Mouse (Mus musculus): ENCODE measurements at regions not wholly inside any gene's neighbourhood (a gene's known extent, or its start where the extent isn't known, plus 50 kb on each side); places are given as distances from the start of the nearest gene placed in this dataset.

- no peak for DNase-seq
Measured at GRCm38 (mm10) chr12:106128944-106129724, 119.1 kb downstream of the Vrk1 start.

- DNase-seq: no peak
Measured at GRCm38 (mm10) chr12:106130071-106130676, 120.1 kb downstream of the Vrk1 start.

DNA sequence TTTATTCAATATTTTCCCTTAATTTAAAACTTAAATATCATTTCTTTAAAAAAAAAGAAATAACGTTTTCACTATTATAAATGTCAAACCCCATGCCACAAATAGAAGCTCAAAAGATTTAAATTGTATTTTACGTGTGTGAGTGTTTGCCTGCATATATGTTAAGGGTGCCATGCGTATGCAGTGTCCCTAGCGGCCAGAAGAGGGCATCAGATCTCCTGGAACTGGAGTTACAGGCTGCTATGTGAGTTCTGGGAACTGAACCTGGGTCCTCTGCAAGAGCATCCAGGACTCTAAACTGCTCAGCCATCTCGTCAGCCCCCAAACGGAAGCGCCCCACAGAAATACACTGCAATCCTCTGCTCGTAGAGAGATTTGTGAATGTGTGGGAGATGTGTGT is 122.7 kb downstream of the Vrk1 start:
- DNase-seq: no peak

- no peak for DNase-seq
Measured at GRCm38 (mm10) chr12:106138466-106138865, 128.4 kb downstream of the Vrk1 start.

DNA sequence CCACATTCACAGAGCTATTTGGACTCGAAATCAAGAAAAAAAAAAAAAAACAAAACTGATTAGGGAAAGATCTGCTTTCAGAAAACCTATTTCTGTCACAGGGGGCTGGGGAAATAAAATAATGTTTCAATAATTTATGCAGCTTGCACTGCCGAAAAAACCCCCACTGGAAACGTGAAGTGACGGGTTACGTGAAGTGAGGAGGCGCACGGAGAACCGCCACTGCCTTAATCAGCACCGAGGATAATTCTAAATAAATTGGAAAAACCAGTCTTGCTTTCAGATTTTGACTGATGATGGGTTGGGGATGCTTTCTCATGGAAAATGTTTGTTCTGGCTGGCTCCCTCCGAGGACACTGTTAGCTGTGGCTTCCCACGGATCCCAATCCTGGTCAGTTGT is 129.5 kb downstream of the Vrk1 start:
- DNase-seq: no peak

- no peak for DNase-seq
Measured at GRCm38 (mm10) chr12:106139927-106140326, 129.9 kb downstream of the Vrk1 start.

GRCm38 (mm10) chr12:106140671-106141070 is 130.6 kb downstream of the Vrk1 start:
- DNase-seq: no peak

- DNase-seq: no peak
Measured at GRCm38 (mm10) chr12:106143548-106143947, 133.5 kb downstream of the Vrk1 start.

DNA sequence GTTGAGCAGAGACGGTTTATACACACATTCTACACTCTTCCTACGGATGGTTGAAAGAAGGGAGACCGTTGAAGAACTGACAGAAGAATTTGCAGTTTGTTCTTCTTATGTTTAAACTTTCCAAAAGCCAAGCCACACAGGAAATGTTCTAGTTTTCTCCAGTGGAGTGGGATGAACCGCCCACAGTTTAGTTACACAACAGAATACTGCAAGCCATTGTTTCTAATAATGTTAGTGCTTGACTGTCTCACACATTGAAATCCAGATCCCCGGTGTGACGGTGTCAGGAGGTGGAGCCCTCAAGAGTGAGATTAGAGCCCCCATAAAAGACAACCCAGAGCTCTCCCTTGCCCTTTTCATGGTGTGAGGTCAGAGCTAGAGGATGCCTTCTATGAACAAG is 146.8 kb downstream of the Vrk1 start:
- no peak for DNase-seq

DNA sequence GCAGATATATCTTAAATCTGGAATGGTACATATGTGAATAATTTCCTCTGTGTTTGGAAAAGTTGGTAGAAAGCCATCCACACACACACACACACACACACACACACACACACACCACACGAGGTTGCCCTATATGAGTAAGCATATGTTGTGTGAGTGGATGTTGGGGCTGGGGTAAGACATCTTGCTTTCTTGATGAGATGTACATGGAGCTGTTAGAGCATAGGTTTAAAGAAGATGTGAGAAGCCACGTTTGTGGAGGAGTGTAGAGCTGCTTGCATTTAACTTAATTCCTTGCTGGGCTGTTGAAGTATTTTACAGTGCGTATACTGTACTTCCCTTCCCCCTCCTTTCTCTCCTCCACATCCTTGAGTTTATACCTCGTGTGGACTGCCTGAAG is 147.8 kb downstream of the Vrk1 start:
- no peak for DNase-seq

- DNase-seq: no peak
Measured at GRCm38 (mm10) chr12:106158620-106159019, 148.6 kb downstream of the Vrk1 start.

DNA sequence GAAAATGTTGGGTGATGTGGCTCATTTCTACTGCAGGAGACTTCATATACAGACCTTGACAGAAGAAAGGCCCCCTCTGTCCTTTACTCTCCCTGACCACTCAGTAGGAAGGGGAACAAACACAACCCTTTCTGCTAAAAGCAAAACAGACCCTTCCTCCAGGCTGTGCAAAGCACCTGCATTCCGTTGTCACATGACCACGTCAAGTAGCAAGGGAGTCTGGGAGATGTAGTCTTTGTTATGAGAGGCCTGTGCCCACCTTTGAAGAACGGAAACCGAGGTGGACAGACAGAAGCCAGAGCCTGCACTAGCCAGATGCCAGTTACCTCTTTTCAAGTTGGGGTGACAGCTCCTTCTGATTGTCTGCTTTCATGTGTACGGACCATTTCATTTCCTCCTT is 161.3 kb downstream of the Vrk1 start:
- DNase-seq: no peak

DNA sequence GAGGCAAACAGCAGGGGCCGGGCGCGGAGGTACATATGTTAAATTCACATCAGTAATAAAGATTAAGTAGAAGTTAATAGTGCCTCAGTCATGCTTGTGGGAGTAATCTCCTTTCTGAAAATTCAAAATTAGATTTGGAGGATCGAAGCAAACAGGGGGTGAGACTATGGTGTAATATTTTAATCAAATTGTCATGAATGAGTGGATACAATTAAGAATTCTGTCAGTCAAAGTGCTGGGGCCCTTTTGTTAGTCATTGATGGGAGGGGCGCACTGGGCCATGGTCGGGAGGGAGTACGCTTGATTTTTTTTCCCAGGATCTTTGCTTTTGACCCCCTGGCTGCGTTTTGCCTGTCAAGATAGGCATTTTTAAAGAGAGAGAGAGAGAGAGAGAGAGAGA is 163.2 kb downstream of the Vrk1 start:
- DNase-seq: no peak

- no peak for DNase-seq
Measured at GRCm38 (mm10) chr12:106174070-106174980, 164.3 kb downstream of the Vrk1 start.

GRCm38 (mm10) chr12:106174981-106175700 is 165.1 kb downstream of the Vrk1 start:
- DNase-seq: peak; percentile 6

DNA sequence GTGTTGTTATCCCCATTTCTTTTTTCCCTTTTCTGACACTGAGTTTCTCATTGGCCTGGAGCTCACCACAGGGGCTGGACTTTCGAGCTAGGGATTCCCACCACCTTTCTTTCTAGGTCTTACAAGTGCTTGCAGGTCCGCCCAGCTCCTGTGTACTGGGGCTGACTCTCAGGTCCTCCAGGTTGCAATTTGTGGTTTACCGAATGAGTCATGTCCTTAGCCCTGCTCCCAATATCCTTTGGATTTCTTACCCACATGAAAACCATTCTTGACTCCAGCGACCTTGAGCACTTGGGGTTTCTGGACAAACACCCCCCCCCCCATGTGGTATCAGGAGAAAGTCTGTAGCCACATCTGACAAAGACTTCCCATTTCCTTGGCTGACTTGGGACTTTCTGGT is 167.3 kb downstream of the Vrk1 start:
- no peak for DNase-seq

- DNase-seq: no peak
Measured at GRCm38 (mm10) chr12:106177861-106178260, 167.8 kb downstream of the Vrk1 start.

DNA sequence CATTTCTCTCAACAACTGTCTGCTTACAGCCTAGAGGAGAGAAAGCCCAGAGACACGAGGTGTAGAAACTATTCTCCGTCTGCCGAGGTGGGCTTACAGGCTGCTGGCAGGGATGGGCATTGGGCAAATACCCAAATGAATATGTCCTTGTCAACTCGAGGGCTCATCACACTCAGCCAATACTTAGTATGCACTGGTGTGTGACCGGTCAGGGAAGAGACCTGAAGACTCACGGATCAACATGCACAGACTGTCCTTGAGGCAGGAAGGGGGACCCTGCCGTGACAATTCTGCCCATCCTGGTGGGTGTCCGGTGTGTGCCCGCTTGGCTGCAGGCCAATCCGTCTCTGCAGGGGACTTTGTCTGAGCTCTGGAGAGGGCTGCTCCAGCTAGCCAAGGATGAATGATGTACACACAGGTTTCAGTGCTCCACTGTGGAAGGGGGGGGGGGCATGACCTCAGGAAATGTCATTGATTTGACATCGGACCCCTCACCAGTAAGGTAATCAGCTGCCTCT is 168.7 kb downstream of the Vrk1 start:
- no peak for DNase-seq

DNA sequence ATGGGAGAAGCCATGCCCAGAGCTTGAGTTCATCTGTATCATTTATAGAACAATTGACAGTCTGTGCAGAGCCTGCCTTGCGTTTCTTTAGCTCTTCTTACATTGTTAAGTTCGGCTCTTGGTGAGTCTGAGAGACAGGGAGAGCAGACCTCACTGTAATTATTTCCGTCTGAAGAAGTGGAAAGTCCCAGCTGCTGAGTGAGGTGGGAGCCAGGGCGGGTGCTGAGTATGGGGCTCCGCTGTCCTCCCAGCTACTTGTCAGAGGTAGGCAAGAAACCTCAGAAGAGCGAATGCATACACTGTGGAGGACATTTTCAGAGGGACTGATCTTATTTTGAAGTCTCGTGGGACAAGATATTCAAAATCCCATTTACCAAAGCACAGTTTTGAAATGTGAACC is 172.9 kb downstream of the Vrk1 start:
- no peak for DNase-seq

DNA sequence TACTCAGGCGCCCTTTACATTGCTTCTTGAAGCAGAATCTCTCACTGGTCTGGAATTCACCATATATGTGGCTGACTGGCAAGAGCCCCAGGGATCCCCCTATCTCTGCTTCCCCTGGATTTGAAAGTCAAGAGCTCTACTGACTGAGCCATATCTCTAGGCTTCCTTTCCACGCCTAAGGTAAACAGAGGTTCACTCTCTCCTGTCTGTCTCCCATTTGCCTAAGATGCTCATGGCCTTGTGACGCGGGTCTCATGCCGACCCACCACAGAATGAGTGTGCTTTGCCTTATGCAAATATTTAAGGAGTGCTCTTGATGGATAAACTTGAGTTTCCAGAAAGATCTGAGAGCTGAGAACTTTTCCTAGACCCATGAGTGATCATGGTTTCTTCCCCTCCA is 173.9 kb downstream of the Vrk1 start:
- DNase-seq: no peak

DNA sequence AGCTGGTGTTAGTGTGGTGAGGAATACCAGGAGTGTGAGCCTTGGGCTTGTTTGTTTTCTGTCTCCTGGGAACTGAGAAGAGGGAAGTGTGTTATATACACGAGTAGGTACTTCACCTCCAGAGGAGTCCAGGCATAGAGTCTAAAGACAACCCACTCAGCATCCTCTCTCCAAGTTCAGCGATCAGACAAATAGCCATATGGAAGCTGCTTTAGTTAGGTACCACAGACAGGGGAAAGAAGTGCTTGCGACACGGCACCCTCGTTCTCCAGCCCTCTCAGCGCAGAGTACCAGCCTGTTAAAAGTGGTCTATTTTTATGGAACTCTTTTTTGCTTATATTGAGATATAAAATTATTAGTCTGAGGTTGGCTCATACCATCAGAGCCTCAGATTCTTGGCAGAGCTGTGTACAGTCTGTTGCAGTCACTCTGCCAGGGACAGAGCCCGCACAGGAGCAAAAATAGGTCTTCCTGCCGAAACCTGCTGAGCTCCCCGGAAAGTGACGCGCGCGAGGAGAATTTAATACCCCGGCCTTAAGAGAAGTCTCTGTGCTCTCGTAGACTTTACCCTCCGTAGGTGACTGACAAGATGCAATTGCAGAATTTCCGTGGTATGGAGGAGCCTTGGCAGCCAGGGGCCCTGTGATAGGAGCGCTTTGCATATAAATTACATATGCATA is 175.5 kb downstream of the Vrk1 start:
- no peak for DNase-seq

DNA sequence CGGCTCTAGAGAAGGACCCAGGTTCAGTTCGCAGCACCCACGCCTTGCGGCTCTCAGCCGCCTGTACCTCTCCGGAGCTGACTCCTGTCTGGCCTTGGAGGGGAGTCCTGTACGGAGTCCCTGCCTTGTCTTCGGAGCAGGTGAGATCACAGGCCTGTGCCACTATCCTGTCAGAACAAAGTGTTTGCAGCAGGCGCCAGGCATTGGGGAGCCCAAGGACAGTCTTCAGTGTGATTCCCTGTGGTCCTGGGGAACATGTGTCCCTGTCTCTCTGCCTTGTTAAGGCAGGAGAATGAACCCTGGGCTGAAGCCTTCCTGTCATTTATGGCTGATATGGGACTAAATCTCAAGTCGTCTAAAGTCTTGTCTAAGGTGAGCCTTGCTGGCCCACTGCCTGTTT is 176.5 kb downstream of the Vrk1 start:
- no peak for DNase-seq
